Mouse (Mus musculus): Measurements from ENCODE around the gene Rapgef3. TPM values are rescaled to one million over a fixed set of nuclear protein-coding genes. Genes with fewer than 3 reads are reported as not detected.

Gene Rapgef3
- polyA plus RNA-seq, 1 experiment = 3.7 TPM

DNA sequence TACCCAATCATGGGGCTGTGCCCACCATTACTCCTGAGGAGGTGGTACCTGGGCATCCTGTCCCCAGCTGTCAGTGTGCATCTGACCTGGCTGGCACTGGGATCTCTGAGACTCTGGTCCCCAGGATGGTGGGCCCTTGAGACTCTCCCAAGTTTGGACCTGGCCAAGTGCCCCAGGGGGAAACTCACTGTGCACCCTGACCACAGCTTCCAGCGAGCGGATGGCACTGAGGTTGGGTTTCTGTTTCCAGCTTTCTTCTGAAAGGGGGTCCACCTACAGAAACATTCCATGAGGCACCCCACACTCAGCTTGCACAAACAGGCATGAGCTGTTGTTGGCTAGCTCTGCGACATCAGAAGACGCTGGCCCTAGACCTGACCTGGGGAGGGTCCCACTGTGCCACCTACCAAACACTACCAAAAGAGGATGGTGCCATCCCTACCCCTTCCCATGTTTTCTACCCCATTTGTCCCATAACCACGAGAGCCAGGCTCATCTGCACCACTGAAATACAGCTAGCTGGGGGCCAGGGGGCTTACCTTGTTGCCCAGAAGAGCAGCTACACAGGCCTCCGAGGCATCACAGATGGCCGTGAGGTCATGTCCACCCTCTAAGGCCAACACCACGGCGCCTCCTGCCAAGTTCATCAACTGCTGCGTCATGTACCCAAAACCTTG is 27.9 kb upstream of the Rapgef3 start:
- Histone ChIP-seq H3K4me1 (ENCODE audit: control insufficient read depth, insufficient read depth, low read length) (no peaks in the 10 kb centered on the region), H3K4me3 (ENCODE audit: insufficient read depth, low read length) (no peak overlapping the region), H3K27ac (ENCODE audit: insufficient read depth, low read depth, low read length) (no peak overlapping the region)
- TF ChIP-seq POLR2A (IDR thresholded peaks at IDR 0.05; ENCODE audit: borderline replicate concordance, low read depth, low read length) (no peak), CTCF (IDR thresholded peaks at IDR 0.05; ENCODE audit: low read depth, low read length) (no peak)

DNA sequence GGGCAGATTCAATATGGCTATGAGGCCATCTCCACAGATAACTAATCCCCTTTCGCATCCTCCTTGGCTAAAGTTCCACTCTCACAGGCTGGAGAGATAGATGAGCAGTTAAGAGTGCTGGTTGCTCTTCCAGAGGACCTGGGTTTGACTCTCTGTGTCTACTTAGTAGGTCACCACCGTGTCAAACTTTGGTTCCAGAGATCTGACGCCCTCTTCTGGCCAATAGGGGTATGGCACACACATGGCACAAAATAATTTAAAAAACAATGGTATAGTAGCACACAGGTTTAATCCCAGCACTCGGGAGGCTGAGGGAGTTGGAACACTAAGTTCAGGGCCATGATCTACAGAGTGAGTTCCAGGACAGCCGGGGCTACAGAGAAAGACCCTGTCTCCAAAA is 26.5 kb upstream of the Rapgef3 start:
- Histone ChIP-seq H3K27ac (ENCODE audit: insufficient read depth, low read depth, low read length) (no peak overlapping the region), H3K4me1 (ENCODE audit: control insufficient read depth, insufficient read depth, low read length) (0 out of 2 replicates have a peak, but pooled peaks cover 2% of the 10 kb centered on the region), H3K4me3 (ENCODE audit: insufficient read depth, low read length) (no peak overlapping the region)
- TF ChIP-seq POLR2A (IDR thresholded peaks at IDR 0.05; ENCODE audit: borderline replicate concordance, low read depth, low read length) (no peak), CTCF (IDR thresholded peaks at IDR 0.05; ENCODE audit: low read depth, low read length) (peak; percentile 75)

DNA sequence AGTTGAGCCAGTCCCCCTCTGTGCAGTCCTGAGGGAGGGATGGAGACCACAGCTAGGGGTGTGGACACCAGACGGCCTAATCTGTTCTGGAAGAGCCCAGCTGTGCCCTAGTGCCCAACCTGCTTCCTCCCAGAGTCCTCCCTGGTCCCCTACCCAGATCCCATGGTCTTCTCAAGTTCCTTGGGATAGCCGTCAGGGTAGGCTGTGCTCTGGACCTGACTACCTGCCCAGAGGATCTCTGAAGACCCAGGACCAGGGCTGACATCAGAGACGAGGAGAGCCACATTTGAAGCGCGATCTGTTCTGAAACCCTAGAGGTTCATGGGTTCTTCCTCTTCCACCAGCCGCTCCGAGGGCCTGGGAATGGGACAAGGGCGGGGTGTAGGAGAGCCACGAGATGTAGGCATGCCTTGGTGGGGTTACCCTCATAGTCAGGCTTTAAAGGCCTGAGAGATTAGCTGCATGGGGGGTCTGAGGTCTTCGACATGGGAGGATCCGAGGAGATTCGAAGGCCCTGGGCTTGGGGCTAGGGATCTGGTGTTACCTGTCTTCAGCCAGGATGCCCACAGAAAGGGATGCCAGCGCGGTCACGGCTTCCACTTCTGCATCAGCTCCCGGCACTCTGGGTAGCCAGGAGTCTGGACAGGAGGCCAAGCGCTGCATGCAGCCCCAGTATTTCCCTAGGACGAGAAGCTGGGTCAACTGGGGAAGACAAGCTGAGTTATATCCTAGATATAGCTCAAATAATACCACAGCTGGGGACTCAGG is 25.8 kb upstream of the Rapgef3 start:
- Histone ChIP-seq H3K4me3 (ENCODE audit: insufficient read depth, low read length) (no peak overlapping the region), H3K27ac (ENCODE audit: insufficient read depth, low read depth, low read length) (no peak overlapping the region), H3K4me1 (ENCODE audit: control insufficient read depth, insufficient read depth, low read length) (peaks cover 9% of the 10 kb centered on the region)
- TF ChIP-seq POLR2A (IDR thresholded peaks at IDR 0.05; ENCODE audit: borderline replicate concordance, low read depth, low read length) (no peak), CTCF (IDR thresholded peaks at IDR 0.05; ENCODE audit: low read depth, low read length) (no peak)

DNA sequence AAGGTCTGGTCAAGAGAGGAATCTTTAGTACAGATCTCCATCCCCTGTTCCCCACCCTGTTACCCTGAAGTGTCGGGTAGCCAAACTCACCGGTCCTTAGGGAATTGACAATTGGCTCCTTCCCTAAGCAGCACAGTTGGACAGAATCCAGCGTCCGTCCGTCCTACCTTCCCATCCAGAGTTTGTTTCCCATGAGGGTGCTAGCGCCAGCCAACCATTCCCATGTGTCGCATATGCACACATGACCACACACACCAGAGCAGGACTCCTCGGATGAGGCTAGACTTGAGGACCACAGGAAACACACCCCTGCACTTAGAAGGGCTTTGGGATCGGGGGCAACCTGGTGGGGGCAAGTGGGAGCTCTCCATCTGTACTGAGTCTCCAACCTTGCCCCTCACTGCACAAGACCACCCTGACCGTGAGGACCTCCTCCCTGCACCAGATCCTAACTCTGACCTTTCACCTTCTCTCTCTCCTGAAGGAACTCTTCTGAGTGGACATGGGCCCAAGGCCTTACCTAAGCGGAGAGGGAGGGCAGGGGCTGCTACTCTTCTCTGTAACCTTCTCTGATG is 23.4 kb upstream of the Rapgef3 start:
- H3K4me1 ChIP-seq (ENCODE audit: control insufficient read depth, insufficient read depth, low read length) = peaks cover 31% of the 10 kb centered on the region
- TF ChIP-seq POLR2A (IDR thresholded peaks at IDR 0.05; ENCODE audit: borderline replicate concordance, low read depth, low read length) (no peak), CTCF (IDR thresholded peaks at IDR 0.05; ENCODE audit: low read depth, low read length) (no peak)
- no peak overlapping the region for H3K27ac ChIP-seq (ENCODE audit: insufficient read depth, low read depth, low read length)
- no peak overlapping the region for H3K4me3 ChIP-seq (ENCODE audit: insufficient read depth, low read length)

DNA sequence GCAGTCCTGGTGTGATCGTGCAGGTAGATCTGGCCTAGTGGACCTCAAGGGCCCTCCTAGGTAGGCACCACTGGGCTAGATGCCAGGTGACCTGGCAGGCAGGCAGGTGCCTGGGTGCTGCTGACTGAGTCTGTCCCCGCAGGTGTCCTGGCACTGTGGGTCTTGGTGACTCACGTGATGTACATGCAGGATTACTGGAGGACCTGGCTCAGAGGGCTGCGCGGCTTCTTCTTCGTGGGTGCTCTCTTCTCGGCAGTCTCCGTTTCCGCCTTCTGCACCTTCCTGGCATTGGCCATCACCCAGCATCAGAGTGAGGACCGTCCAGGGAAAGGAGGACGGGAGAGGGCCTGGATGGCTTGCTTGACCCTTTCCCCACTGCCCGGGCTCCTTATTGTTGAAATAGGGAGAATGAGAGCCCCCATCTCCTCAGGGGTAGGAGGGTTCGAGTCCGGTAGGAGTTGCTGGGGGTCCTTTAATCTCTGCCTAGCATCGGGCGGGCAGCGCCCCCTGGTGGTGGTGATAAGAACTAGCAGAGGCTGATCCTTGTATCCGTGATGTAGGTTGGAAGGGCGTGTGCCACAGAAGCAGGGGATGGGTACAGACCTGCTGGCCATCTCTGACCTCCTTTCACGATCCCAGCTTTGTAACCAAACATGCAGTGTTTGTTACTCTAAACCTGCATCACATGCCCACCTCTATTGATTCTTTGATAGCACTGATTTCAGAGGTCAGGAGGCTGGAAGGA is 22.2 kb upstream of the Rapgef3 start:
- Histone ChIP-seq H3K4me1 (ENCODE audit: control insufficient read depth, insufficient read depth, low read length) (peaks cover 42% of the 10 kb centered on the region), H3K4me3 (ENCODE audit: insufficient read depth, low read length) (no peak overlapping the region), H3K27ac (ENCODE audit: insufficient read depth, low read depth, low read length) (no peak overlapping the region)
- TF ChIP-seq POLR2A (IDR thresholded peaks at IDR 0.05; ENCODE audit: borderline replicate concordance, low read depth, low read length) (no peak), CTCF (IDR thresholded peaks at IDR 0.05; ENCODE audit: low read depth, low read length) (peak; percentile 98)

DNA sequence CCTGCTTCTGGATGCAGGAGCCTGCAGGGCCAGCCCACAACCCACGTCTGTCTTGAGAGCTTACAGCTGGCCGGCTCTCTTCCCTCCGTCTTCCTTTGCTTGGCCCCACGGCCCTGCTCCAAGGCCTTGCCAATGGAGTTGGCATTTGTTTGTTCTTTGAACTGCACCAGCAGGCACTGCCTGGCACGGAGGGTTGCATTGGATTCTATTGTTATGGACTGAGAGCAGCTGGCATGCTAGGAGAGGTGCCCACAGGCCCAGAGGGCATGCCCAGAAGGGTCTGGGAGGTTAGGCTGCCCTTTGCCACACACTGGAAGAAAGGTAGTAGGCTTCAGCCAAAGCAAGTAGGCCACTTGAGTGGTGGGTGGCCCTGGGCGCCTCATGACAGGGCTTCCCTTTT is 21.0 kb upstream of the Rapgef3 start:
- TF ChIP-seq CTCF (IDR thresholded peaks at IDR 0.05; ENCODE audit: low read depth, low read length) = no peak
- no peak for TF ChIP-seq POLR2A (IDR thresholded peaks at IDR 0.05; ENCODE audit: borderline replicate concordance, low read depth, low read length)
- H3K4me1 ChIP-seq (ENCODE audit: control insufficient read depth, insufficient read depth, low read length) = peaks cover 42% of the 10 kb centered on the region
- peak overlapping the region; percentile 63 for H3K27ac ChIP-seq (ENCODE audit: insufficient read depth, low read depth, low read length)
- H3K4me3 ChIP-seq (ENCODE audit: insufficient read depth, low read length) = no peak overlapping the region

DNA sequence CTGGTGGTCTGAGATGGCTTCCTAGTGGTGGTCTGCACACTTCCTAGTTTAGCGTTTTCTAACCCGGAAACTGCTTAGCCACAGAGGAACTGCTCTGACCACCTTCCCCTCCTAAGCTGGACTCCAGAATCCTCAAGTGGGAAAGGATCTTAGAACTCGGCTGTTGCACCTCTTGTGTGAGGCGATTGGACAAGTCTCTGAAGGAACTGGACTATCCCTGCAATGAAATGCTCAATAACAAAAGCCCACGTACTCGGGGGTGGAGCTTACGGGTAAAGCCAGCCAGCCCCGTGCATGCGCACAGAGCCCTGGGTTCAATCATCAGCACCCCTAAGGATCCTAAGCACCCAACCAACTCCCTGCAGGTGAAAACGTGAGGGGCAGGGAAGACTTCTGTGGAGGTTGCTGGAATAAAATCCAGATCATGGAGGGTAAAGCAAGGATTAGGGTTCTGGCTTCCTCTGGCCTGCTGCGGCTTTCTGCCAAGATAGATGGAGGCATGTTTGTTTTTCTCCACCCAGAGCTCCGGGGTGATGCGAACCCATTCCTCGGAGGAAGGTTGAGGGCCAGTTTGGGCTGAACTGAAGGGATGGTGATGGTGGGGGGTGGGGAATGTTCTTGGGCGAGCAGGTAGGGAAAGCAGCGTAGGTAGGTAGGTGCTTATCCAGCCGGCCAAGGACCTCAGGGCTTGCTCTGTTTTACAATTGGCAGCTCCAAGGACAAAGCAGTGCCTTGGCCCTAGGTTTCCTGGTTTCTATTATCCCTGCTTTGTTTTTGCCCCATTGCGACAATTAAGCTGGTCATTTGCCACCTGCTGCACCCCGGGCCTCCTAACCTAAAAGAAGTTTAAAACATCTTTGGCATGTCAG is 20.3 kb upstream of the Rapgef3 start:
- no peak for TF ChIP-seq POLR2A (IDR thresholded peaks at IDR 0.05; ENCODE audit: borderline replicate concordance, low read depth, low read length)
- TF ChIP-seq CTCF (IDR thresholded peaks at IDR 0.05; ENCODE audit: low read depth, low read length) = 0 out of 2 replicates have a peak, but pooled peaks have one; percentile 14
- H3K27ac ChIP-seq (ENCODE audit: insufficient read depth, low read depth, low read length) = peak overlapping the region; percentile 83
- H3K4me1 ChIP-seq (ENCODE audit: control insufficient read depth, insufficient read depth, low read length) = peaks cover 42% of the 10 kb centered on the region
- H3K4me3 ChIP-seq (ENCODE audit: insufficient read depth, low read length) = no peak overlapping the region

DNA sequence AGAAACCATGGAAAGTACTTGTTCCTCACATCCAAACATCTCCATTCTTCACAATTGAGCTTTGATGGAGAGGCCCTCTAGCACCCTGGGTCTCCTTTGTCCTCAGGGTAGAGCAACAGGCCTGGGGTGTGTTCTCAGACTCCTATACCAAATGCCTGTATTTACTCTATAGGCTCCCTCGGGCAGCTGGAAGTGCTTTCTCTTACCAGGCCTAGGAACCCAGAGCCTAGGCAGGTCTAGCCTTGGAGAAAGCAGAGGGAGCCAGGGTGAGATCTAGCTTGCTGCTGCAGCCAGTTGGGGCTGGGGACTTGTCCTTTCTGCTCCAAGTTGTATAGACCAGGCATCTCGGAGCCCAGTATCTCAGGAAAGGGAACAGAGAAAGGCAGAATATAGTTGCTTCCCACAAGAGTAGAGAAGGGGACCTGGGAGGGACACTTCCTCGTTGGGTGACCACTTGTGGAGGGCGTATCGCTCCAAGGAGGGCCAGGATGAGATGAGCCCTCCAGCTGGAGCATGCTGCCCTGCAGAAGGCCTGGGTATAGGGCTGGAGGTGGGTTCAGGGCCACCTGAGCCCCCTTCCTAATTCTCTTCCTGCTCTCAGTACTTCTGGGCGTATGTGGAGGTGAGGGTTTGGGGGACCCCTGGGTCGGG is 19.5 kb upstream of the Rapgef3 start:
- Histone ChIP-seq H3K27ac (ENCODE audit: insufficient read depth, low read depth, low read length) (peak overlapping the region; percentile 83), H3K4me1 (ENCODE audit: control insufficient read depth, insufficient read depth, low read length) (peaks cover 42% of the 10 kb centered on the region), H3K4me3 (ENCODE audit: insufficient read depth, low read length) (0 out of 2 replicates have a peak overlapping the region, but pooled peaks have one; percentile 2)
- TF ChIP-seq CTCF (IDR thresholded peaks at IDR 0.05; ENCODE audit: low read depth, low read length) (no peak), POLR2A (IDR thresholded peaks at IDR 0.05; ENCODE audit: borderline replicate concordance, low read depth, low read length) (no peak)

Measured in bone marrow macrophage, adult 2 months (primary cell).